Mouse (Mus musculus) G1E-ER4 (cell line): ENCODE results near the gene Adat1. TPM values are rescaled to one million over a fixed set of nuclear protein-coding genes. Genes with fewer than 3 reads are reported as not detected.

ENCODE experiments used
- GATA1 ChIP-seq: IDR thresholded peaks from one replicate; pipeline ENCODE4 v1.8.0; 2012; ENCODE audit warnings: low read length, inconsistent platforms
- polyA plus RNA-seq: library from polyadenylated mRNA; stranded (reverse); fragments of >175 nt; gene quantifications from 2 replicates; pipeline ENCODE4 v1.2.3, GENCODE M21; 2012

Gene Adat1
- polyA plus RNA-seq, 1 experiment: 1.1 TPM

GRCm38 (mm10) chr8:111955879-111956278 lies 36.2 kb downstream of the Adat1 start:
- no peak for TF ChIP-seq GATA1

- no peak for TF ChIP-seq GATA1
Measured at GRCm38 (mm10) chr8:111954844-111955594, 37.1 kb downstream of the Adat1 start.

GRCm38 (mm10) chr8:111951936-111952335 lies 40.2 kb downstream of the Adat1 start:
- TF ChIP-seq GATA1: no peak

- no peak for TF ChIP-seq GATA1
Measured at GRCm38 (mm10) chr8:111951317-111951716, 40.8 kb downstream of the Adat1 start.

GRCm38 (mm10) chr8:111950846-111951245 lies 41.3 kb downstream of the Adat1 start:
- TF ChIP-seq GATA1: no peak

- TF ChIP-seq GATA1: no peak
Measured at GRCm38 (mm10) chr8:111947954-111948353, 44.1 kb downstream of the Adat1 start.

GRCm38 (mm10) chr8:111947144-111947543 lies 45.0 kb downstream of the Adat1 start:
- no peak for TF ChIP-seq GATA1

- TF ChIP-seq GATA1: no peak
Measured at GRCm38 (mm10) chr8:111943544-111943943, 48.6 kb downstream of the Adat1 start.

GRCm38 (mm10) chr8:111941101-111941454 lies 51.0 kb downstream of the Adat1 start:
- TF ChIP-seq GATA1: no peak

GRCm38 (mm10) chr8:111940171-111941100 lies 51.7 kb downstream of the Adat1 start, which contains the start of gene Gabarapl2:
TSS of gene Gabarapl2 (plus strand) at chr8:111940703.
- no peak for TF ChIP-seq GATA1

GRCm38 (mm10) chr8:111939516-111940142 lies 52.5 kb downstream of the Adat1 start:
- TF ChIP-seq GATA1: no peak

- TF ChIP-seq GATA1: no peak
Measured at GRCm38 (mm10) chr8:111937184-111937583, 54.9 kb downstream of the Adat1 start.

GRCm38 (mm10) chr8:111934201-111934600 lies 57.9 kb downstream of the Adat1 start:
- TF ChIP-seq GATA1: no peak

- no peak for TF ChIP-seq GATA1
Measured at GRCm38 (mm10) chr8:111933348-111934076, 58.6 kb downstream of the Adat1 start, which contains the start of gene Tmem231. TSS of gene Tmem231 (minus strand) at chr8:111933881.
